Mouse (Mus musculus): Measurements from ENCODE around the gene Tmem72.

DNA sequence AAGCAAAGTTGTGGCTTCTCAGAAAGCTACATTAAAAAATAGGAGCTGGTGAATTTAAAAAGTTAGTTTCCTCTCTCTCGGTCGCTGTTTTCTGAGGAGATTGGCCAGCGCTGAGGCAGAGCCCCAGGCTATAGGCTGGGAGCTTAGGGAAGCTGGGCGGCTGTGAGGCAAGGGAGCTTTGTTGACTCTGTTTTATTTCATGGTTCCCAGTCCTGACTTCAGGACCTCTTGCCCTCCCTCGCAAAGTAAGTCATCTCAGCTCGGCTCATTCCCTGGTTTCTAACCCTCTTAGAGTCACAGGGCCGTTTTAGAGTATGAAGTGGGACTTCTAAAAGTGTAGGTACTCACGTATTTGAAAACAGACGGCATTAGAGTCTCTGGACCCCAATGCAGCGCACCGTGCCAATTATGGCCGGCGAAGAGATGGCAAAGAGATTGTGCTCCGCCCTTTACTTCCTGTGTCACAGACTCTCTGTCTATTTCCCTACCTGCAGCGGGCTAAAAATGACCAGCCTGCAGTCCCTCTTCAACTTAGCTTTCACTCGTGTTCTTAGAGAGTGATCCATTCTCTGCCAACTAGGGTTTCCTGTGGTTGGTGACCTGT lies 42.3 kb downstream of the Tmem72 start:
- TF ChIP-seq POLR2AphosphoS5 (IDR thresholded peaks at IDR 0.05; ENCODE audit: insufficient replicate concordance, low read depth, low read length), result no peak
- no peak for TF ChIP-seq CTCF (IDR thresholded peaks at IDR 0.05; ENCODE audit: low read depth, low read length)
- TF ChIP-seq TAL1 (conservative IDR thresholded peaks at IDR 0.05; ENCODE audit: low read depth, low read length), result no peak
- TF ChIP-seq GATA1 (IDR thresholded peaks at IDR 0.05; ENCODE audit: borderline replicate concordance, low read length), result no peak
- no peak for TF ChIP-seq GATA2 (IDR thresholded peaks at IDR 0.05; ENCODE audit: borderline replicate concordance, low read depth, low read length)

Data from G1E (cell line).